Mouse (Mus musculus): ENCODE results near the gene Hivep3.
A peak's percentile ranks its signal among the peaks of the same experiment; 100 is the strongest.

Hivep3 gene

DNA sequence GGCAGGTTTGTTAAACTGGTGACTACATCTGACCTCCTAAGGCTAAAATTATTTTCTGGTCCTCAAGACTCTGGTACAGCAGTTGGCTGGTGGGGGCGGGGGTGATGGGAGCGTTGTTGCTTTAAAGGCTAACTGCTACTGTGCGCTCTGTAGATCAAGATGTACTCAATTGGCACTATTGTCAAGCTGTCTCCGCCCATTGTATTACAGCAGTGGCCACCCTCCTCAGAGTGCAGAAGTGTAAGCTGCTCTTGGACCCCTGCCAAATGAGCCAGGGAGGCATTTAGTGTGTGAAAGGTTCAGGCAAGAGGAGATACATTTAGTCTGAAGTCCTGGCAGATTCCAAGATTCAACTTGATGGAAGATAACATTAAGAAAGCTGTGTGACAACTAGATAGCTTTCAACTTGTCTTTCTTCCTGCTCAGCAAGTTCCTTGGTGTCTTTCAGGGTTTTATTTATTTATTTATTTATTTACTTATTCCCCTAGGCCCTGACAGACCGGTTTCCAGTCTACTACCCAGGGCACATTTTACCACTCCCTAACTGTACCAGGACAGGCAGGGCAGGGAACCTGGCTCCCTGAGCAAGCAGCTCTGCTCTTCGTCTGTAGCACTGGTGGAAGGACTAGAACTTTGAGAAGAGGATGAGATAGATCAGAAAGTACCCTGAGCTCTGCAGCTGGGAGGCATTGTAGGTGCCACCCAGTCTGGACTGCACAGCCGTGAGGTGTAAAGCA lies 83.2 kb downstream of the Hivep3 start:
- peak; percentile 62 for DNase-seq

DNA sequence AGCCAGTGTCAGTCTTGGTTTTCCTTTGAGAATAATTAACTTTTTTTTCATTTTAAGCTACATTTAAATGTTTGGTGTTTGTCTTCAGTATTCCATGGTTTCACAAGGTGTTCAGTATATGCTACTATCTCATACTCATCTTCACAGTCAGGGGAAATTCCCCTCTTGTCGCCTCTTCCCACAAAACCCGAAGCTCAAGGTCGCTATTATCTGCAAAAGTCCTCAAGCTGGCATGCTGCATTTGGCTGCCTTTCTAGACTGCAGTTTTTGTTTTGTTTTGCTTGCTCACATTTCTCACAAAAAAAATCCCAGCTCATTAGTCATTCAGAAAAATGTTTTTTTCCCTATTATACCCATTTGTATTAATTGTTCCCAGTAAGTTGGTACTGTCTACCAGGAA lies 92.4 kb downstream of the Hivep3 start:
- DNase-seq: no peak

GRCm38 (mm10) chr4:119828386-119828785 lies 94.8 kb downstream of the Hivep3 start:
- peak; percentile 79 for DNase-seq

DNA sequence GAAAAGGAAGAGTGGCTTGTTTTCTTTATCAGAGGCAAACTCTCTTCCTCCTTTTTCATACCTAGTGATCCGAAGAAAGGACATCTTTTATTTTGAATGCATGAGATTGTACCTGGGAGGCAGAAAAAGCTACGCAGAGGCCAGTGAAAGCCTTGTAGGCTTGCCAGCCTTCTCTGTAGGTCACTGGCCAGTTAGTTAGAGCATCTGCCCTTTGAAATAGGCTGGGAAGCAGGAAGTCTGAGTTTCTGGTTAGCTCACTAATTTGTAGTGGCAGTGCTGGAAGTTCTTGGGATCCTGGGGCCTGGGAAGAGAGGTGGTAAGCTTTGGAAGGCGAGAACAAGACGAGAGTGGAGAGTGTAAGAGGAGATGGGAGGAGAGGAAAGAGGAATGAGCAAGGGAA lies 95.4 kb downstream of the Hivep3 start:
- DNase-seq: no peak

- DNase-seq: no peak
These were observed 99.7 kb downstream of the Hivep3 start for GRCm38 (mm10) chr4:119833333-119833732.

DNA sequence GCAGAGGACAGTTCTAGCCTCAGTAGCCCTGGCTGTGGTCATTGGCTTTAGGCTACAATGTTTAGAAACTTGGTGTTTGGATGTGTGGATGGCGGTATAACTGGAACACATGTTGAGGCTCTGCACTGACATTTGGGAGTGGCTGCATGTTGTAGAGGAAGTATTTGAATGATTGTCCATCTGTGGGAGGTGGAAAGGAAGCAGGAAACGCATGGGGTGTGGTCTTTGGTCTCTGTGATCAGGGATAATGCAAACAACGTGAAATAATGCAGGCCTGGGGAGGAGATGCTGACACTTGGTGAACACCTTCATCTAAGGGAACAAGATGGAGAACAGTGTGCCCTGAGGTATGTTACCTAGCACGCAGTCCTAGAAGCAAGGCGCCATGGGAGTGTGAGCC lies 100.3 kb downstream of the Hivep3 start:
- no peak for DNase-seq

DNA sequence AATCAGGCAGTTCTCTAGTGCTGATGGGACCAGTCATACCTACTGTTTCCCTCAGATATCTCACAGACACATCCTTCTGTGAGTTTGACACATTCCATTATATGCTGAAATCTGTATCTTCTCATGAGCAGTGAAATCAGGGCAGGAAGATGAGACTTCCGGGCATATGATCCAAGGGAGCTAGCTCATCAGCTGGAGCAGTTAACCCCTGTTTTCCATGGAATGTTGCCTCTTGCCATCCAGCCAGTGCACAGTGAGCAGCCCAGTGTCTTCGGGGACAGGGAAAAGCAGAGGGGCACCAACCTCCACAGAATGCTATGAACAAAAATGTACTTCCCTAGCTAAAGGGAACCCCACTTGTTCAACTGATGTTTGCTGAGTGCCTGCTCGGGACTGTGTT lies 102.6 kb downstream of the Hivep3 start:
- DNase-seq: no peak

DNA sequence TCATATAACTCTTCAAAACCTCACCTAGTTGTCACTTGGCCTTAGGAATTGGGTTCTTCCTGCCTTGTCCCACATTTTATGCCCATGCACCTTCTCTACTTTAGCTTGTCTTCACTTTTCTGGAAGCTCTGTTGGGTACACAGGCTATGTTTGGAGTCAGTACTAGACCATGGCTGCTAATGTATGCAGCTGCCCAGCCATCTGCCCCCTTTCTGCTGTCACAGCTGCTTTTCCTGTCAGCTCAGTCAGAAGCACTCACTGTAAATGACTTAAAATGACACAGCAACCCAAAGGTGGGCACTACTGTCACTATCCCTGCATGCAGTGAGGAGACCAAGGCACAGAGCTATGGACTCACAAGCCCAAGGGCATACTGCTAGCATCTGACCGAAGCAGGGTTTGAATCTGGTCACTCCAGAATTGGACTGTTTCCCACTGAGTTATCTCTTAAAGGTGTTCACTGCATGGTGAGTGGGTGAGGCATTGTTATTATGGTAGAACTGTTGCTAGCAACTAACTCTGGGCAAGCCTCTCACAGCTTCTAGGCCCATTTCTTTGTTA lies 104.0 kb downstream of the Hivep3 start:
- no peak for DNase-seq

DNA sequence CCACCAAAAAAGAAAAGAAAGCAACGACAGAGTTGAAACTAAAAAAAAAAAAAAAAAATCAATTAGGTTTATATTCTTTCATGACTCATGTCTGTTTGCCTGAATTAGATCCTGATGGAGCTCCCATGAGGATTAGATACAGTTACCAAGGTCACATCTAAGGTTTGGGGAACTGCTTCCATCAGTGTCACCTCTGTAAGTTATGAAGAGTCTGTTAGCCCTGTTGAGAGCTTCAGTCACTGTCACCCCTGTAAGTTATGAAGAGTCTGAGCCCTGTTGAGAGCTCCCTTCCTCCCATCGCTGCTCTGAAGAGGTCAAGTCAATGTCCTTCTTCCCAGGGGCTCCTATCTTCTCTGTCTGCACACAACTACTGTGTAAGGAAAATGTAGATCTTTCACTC lies 104.7 kb downstream of the Hivep3 start:
- DNase-seq: no peak

DNA sequence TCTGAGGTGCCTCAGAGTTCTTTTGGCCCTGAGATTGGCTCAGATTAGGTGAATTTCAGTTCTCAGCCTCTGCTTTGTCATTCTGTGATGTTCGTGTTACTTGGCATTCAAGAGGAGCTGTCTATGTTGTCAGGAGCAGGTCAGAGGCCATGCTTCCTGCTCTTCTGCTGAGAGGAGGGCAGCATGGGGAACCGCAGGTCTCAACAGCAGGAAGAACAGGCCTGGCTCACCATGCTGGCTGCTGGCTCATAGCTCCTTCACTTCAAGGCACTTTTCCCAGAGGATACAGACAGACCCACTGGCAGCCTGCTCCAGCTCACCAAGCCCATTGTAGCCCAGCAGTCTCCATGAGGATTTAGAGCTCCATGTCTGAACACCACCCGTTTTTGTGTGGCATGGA lies 109.7 kb downstream of the Hivep3 start:
- DNase-seq: no peak

DNA sequence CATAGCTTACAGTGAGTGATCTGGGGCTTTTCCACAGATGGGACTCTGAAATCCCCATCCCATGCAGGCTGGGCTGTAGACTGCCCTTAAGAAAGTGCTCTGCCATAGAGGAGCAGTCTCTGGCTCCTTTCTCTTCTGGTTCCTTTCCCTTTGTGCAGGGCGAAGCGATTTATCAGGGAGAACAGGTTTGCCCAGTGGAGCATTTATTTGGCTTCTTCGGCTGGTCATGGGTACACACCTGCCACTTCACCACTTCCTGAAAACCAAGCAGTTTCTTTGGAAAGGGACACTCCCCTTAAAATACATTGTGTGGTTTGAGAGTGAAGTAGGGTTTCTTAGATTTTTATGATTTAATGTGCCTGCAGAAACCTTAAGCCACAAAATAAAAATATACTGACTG lies 110.7 kb downstream of the Hivep3 start:
- no peak for DNase-seq

DNA sequence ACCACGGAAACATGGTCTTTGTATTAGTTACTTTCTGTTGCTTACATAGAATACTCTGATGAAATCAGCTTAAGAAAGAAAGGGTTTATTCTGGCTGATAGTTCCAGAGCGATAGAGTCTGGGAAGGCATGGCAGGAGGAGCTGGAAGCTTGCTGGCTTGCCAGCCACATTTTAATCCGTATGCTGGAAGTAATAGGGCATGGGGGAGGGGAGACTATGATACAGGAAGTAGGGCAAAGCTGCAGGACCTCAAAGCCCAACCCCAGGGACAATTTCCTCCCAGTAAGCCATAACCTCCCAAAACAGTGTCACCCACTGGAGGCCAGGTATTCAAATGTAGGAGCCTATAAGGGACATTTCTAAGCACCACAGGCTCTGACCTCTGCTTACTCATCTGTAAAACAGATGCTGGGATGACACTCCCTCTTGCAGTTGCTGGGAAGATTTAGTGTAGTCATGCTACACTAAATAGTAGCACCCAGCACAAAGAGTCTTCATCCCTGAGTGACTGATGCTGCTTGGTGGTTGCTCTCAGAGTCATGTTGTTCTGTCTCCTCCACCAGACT lies 112.1 kb downstream of the Hivep3 start:
- no peak for DNase-seq

- no peak for DNase-seq
These were observed 118.9 kb downstream of the Hivep3 start for GRCm38 (mm10) chr4:119852483-119852882.

- DNase-seq: no peak
These were observed 120.9 kb downstream of the Hivep3 start for GRCm38 (mm10) chr4:119854307-119855144.

DNA sequence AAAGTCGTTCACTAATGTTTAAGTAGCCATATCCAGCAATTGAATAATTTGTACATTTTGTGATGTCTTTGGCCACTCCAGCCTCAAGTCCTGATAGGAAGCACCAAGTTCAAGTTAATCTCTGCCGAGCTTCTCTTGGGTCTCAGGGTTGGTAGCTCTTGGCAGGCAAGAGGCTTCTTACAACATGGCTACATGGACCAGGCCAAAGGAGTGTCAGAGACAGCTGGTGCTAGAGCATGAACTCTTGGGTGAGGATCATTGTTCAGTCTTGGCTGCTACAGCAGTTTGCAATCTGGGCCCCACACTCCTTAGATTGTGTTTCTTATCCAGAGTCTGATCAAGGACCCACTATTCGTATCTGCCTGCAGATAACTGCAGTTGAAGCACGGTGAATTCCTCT lies 125.9 kb downstream of the Hivep3 start:
- DNase-seq: no peak

DNA sequence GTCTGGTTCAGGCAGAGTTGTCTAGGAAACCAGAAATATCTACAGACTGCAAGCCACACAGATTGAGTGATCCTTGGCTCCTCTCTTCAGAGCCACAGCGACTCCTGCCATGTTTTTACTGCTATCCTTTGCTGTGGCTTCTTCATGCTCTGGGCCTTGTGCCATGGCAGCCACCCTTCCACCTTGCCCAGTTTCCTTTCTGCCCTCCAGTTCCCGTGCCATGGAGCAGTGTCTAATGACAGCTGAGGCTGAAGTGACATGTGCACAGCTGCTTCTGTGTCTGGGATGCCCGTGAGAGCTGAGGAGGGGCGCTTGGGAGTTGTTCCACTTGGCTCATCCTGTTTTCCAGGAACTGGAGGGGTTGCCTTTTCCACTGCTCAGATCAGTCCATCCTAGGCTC lies 127.4 kb downstream of the Hivep3 start:
- no peak for DNase-seq

- no peak for DNase-seq
These were observed 132.4 kb downstream of the Hivep3 start for GRCm38 (mm10) chr4:119865827-119866455.

GRCm38 (mm10) chr4:119867132-119867531 lies 133.5 kb downstream of the Hivep3 start:
- DNase-seq: no peak

GRCm38 (mm10) chr4:119870411-119870810 lies 136.8 kb downstream of the Hivep3 start:
- DNase-seq: peak; percentile 78

GRCm38 (mm10) chr4:119871441-119871840 lies 137.9 kb downstream of the Hivep3 start:
- peak; percentile 64 for DNase-seq

- DNase-seq: peak; percentile 76
These were observed 138.4 kb downstream of the Hivep3 start for GRCm38 (mm10) chr4:119871861-119872582.

- DNase-seq: no peak
These were observed 140.4 kb downstream of the Hivep3 start for GRCm38 (mm10) chr4:119873935-119874334.

All from cerebellum, adult 11-12 months (tissue).